Mouse (Mus musculus): ENCODE data around the gene Pitpna. TPM values are rescaled to one million over a fixed set of nuclear protein-coding genes. Genes with fewer than 3 reads are reported as not detected.
A peak's percentile ranks its signal among the peaks of the same experiment; 100 is the strongest.

Pitpna gene
- polyA plus RNA-seq, 1 experiment from 2014 or later, result 99.5 TPM

DNA sequence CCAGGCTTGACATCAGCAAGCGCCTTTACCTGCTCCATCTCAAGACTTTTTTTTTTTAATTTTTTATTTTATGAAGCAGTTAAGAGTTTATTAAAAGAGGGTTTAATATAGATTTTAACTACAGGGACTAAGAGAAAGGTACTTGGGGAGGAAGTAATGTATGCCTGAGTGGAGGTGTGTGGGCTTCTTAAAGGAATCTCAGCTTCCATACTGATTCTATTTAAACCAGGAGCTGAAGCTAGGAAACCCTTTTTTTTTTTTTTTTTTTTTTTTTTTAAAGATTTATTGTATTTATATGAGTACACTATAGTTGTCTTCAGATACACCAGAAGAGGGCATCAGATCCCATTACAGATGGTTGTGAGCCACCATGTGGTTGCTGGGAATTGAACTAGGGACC, 26.9 kb downstream of the Pitpna start:
- no peaks in the 10 kb centered on the region for H3K36me3 ChIP-seq (ENCODE audit: control insufficient read depth, insufficient read depth, low read length)
- WGBS, result 97% methylated on average over 1 of the region's 1 CpGs
- ATAC-seq (ENCODE audit: low FRiP score), result no peak

DNA sequence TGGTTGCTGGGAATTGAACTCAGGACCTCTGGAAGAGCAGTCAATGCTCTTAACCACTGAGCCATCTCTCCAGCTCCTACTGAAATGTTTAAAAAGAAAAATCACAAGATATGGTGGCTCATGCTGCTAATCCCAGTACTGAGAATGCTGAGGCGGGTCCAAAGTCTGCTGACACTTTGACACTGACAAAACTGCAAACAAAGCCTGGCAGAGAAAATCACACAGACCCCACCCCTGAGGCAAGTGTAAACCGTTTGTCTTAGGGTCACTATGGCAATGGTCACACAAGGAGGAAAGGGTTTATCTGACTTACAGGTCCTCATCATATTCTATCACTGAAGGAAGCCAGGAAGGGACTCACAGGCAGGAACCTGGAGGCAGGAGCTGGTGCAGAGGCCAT, 27.7 kb downstream of the Pitpna start:
- Histone ChIP-seq H3K4me3 (ENCODE audit: low read depth, low read length) (no peak overlapping the region), H3K27me3 (ENCODE audit: control insufficient read depth, insufficient read depth, low read length) (no peaks in the 10 kb centered on the region), H3K4me1 (replicated peaks; ENCODE audit: control insufficient read depth, insufficient read depth, low read length) (no peaks in the 10 kb centered on the region), H3K36me3 (ENCODE audit: control insufficient read depth, insufficient read depth, low read length) (no peaks in the 10 kb centered on the region), H3K9me3 (ENCODE audit: control insufficient read depth, low read length) (no peaks in the 10 kb centered on the region), H3K4me2 (replicated peaks; ENCODE audit: low read depth, low read length) (no peak overlapping the region), H3K9ac (ENCODE audit: low read depth, low read length) (no peak overlapping the region), H3K27ac (ENCODE audit: low read depth, low read length) (no peak overlapping the region)
- no peak for ATAC-seq (ENCODE audit: low FRiP score)
- 92% methylated on average over 2 of the region's 2 CpGs for WGBS
- DNase-seq (ENCODE audit: low spot score), result no peak

More for the DNA sequence above, 26.9 kb downstream of the Pitpna start:
- H3K4me2 ChIP-seq (replicated peaks; ENCODE audit: low read depth, low read length), result no peak overlapping the region
- no peak overlapping the region for H3K27ac ChIP-seq (ENCODE audit: low read depth, low read length)
- H3K4me3 ChIP-seq (ENCODE audit: low read depth, low read length), result no peak overlapping the region
- no peak for DNase-seq (ENCODE audit: low spot score)
- H3K9ac ChIP-seq (ENCODE audit: low read depth, low read length), result no peak overlapping the region
- no peaks in the 10 kb centered on the region for H3K9me3 ChIP-seq (ENCODE audit: control insufficient read depth, low read length)
- H3K27me3 ChIP-seq (ENCODE audit: control insufficient read depth, insufficient read depth, low read length), result no peaks in the 10 kb centered on the region
- no peaks in the 10 kb centered on the region for H3K4me1 ChIP-seq (replicated peaks; ENCODE audit: control insufficient read depth, insufficient read depth, low read length)

DNA sequence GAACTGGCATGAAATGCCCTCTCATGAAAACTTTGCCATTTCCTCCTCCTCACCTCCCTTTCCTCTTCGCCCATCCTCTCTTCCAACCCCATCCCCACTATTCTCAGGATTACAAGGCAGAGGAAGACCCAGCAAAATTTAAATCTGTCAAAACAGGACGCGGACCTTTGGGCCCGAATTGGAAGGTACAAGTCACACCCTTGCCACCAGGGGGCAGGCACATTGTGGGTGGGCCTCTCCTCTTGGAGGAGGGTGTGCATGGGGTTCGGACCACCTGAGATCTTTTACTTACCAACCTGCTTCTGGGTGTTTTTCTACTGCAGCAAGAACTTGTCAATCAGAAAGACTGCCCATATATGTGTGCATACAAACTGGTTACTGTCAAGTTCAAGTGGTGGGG, 31.2 kb downstream of the Pitpna start:
- Histone ChIP-seq H3K36me3 (ENCODE audit: control insufficient read depth, insufficient read depth, low read length) (no peaks in the 10 kb centered on the region), H3K9me3 (ENCODE audit: control insufficient read depth, low read length) (no peaks in the 10 kb centered on the region), H3K27ac (ENCODE audit: low read depth, low read length) (no peak overlapping the region), H3K4me1 (replicated peaks; ENCODE audit: control insufficient read depth, insufficient read depth, low read length) (no peaks in the 10 kb centered on the region), H3K4me3 (ENCODE audit: low read depth, low read length) (no peak overlapping the region), H3K27me3 (ENCODE audit: control insufficient read depth, insufficient read depth, low read length) (no peaks in the 10 kb centered on the region), H3K4me2 (replicated peaks; ENCODE audit: low read depth, low read length) (no peak overlapping the region), H3K9ac (ENCODE audit: low read depth, low read length) (no peak overlapping the region)
- DNase-seq (ENCODE audit: low spot score) (peak; percentile 22), ATAC-seq (ENCODE audit: low FRiP score) (no peak)
- 84% methylated on average over 5 of the region's 5 CpGs for WGBS

GRCm38 (mm10) chr11:75620136-75620780, 32.4 kb downstream of the Pitpna start:
- no peak overlapping the region for H3K9ac ChIP-seq (ENCODE audit: low read depth, low read length)
- ATAC-seq (ENCODE audit: low FRiP score), result no peak

GRCm38 (mm10) chr11:75621426-75621825, 33.5 kb downstream of the Pitpna start:
- no peak overlapping the region for H3K4me3 ChIP-seq (ENCODE audit: low read depth, low read length)
- no peak overlapping the region for H3K27ac ChIP-seq (ENCODE audit: low read depth, low read length)
- H3K27me3 ChIP-seq (ENCODE audit: control insufficient read depth, insufficient read depth, low read length), result no peaks in the 10 kb centered on the region
- H3K36me3 ChIP-seq (ENCODE audit: control insufficient read depth, insufficient read depth, low read length), result peaks cover 3% of the 10 kb centered on the region; the same call in 1 of the 2 replicates
- DNase-seq (ENCODE audit: low spot score), result no peak
- H3K9ac ChIP-seq (ENCODE audit: low read depth, low read length), result no peak overlapping the region
- no peak overlapping the region for H3K4me2 ChIP-seq (replicated peaks; ENCODE audit: low read depth, low read length)
- WGBS, result 95% methylated on average over 2 of the region's 2 CpGs
- no peaks in the 10 kb centered on the region for H3K9me3 ChIP-seq (ENCODE audit: control insufficient read depth, low read length)
- H3K4me1 ChIP-seq (replicated peaks; ENCODE audit: control insufficient read depth, insufficient read depth, low read length), result no peaks in the 10 kb centered on the region
- ATAC-seq (ENCODE audit: low FRiP score), result no peak

More at GRCm38 (mm10) chr11:75620136-75620780, 32.4 kb downstream of the Pitpna start:
- WGBS, result 90% methylated on average over 12 of the region's 12 CpGs
- Histone ChIP-seq H3K27me3 (ENCODE audit: control insufficient read depth, insufficient read depth, low read length) (no peaks in the 10 kb centered on the region), H3K27ac (ENCODE audit: low read depth, low read length) (no peak overlapping the region), H3K4me3 (ENCODE audit: low read depth, low read length) (no peak overlapping the region), H3K4me1 (replicated peaks; ENCODE audit: control insufficient read depth, insufficient read depth, low read length) (no peaks in the 10 kb centered on the region), H3K36me3 (ENCODE audit: control insufficient read depth, insufficient read depth, low read length) (no peaks in the 10 kb centered on the region), H3K9me3 (ENCODE audit: control insufficient read depth, low read length) (no peaks in the 10 kb centered on the region), H3K4me2 (replicated peaks; ENCODE audit: low read depth, low read length) (no peak overlapping the region)
- DNase-seq (ENCODE audit: low spot score), result no peak

GRCm38 (mm10) chr11:75622588-75623329, 34.9 kb downstream of the Pitpna start:
- peaks cover 8% of the 10 kb centered on the region; the same call in 1 of the 2 replicates for H3K36me3 ChIP-seq (ENCODE audit: control insufficient read depth, insufficient read depth, low read length)
- 89% methylated on average over 2 of the region's 2 CpGs for WGBS

DNA sequence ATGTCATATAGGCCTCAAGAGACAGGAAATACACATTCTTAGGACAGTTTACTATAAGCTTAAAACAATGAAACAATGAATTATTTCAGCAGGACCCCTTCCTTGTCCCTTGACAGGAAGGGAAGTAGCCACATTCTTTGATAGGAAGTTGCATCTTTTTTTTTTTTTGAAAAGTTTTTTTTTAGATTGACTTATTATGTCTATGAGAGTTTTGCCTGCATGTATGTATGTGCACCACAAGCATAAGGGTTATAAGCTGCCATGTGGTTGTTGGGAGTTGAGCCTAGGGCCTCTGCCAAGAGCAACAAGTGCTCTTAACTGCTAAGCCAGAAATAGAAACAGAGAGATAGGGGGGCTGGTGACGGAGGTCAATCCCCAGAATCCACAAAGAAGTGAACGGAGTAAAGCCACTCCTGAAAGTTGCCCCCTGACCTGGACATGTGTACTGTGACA, 36.2 kb downstream of the Pitpna start:
- 89% methylated on average over 2 of the region's 2 CpGs for WGBS
- Histone ChIP-seq H3K9ac (ENCODE audit: low read depth, low read length) (no peak overlapping the region), H3K4me2 (replicated peaks; ENCODE audit: low read depth, low read length) (no peak overlapping the region), H3K27me3 (ENCODE audit: control insufficient read depth, insufficient read depth, low read length) (no peaks in the 10 kb centered on the region), H3K36me3 (ENCODE audit: control insufficient read depth, insufficient read depth, low read length) (peaks cover 8% of the 10 kb centered on the region; the same call in 1 of the 2 replicates), H3K9me3 (ENCODE audit: control insufficient read depth, low read length) (no peaks in the 10 kb centered on the region), H3K27ac (ENCODE audit: low read depth, low read length) (no peak overlapping the region), H3K4me3 (ENCODE audit: low read depth, low read length) (no peak overlapping the region), H3K4me1 (replicated peaks; ENCODE audit: control insufficient read depth, insufficient read depth, low read length) (no peaks in the 10 kb centered on the region)
- ATAC-seq (ENCODE audit: low FRiP score) (no peak), DNase-seq (ENCODE audit: low spot score) (no peak)

More at GRCm38 (mm10) chr11:75622588-75623329, 34.9 kb downstream of the Pitpna start:
- DNase-seq (ENCODE audit: low spot score), result no peak
- H3K9me3 ChIP-seq (ENCODE audit: control insufficient read depth, low read length), result no peaks in the 10 kb centered on the region
- H3K4me3 ChIP-seq (ENCODE audit: low read depth, low read length), result no peak overlapping the region
- H3K4me1 ChIP-seq (replicated peaks; ENCODE audit: control insufficient read depth, insufficient read depth, low read length), result no peaks in the 10 kb centered on the region
- H3K4me2 ChIP-seq (replicated peaks; ENCODE audit: low read depth, low read length), result no peak overlapping the region
- no peak for ATAC-seq (ENCODE audit: low FRiP score)
- H3K27me3 ChIP-seq (ENCODE audit: control insufficient read depth, insufficient read depth, low read length), result no peaks in the 10 kb centered on the region
- no peak overlapping the region for H3K27ac ChIP-seq (ENCODE audit: low read depth, low read length)
- no peak overlapping the region for H3K9ac ChIP-seq (ENCODE audit: low read depth, low read length)

GRCm38 (mm10) chr11:75625820-75626219, 37.9 kb downstream of the Pitpna start:
- peaks cover 8% of the 10 kb centered on the region; the same call in 1 of the 2 replicates for H3K36me3 ChIP-seq (ENCODE audit: control insufficient read depth, insufficient read depth, low read length)
- ATAC-seq (ENCODE audit: low FRiP score), result no peak
- no peak overlapping the region for H3K9ac ChIP-seq (ENCODE audit: low read depth, low read length)
- H3K27ac ChIP-seq (ENCODE audit: low read depth, low read length), result no peak overlapping the region
- no peak for DNase-seq (ENCODE audit: low spot score)
- H3K4me1 ChIP-seq (replicated peaks; ENCODE audit: control insufficient read depth, insufficient read depth, low read length), result no peaks in the 10 kb centered on the region
- 93% methylated on average over 4 of the region's 4 CpGs for WGBS
- H3K4me2 ChIP-seq (replicated peaks; ENCODE audit: low read depth, low read length), result no peak overlapping the region
- H3K27me3 ChIP-seq (ENCODE audit: control insufficient read depth, insufficient read depth, low read length), result no peaks in the 10 kb centered on the region
- H3K4me3 ChIP-seq (ENCODE audit: low read depth, low read length), result no peak overlapping the region
- no peaks in the 10 kb centered on the region for H3K9me3 ChIP-seq (ENCODE audit: control insufficient read depth, low read length)

Data from hindbrain, embryonic 11.5 days (tissue).